Mouse (Mus musculus): Measurements from ENCODE around the gene Nrp1. TPM values are rescaled to one million over a fixed set of nuclear protein-coding genes. Genes with fewer than 3 reads are reported as not detected.

The Nrp1 gene
- polyA plus RNA-seq, 1 experiment from 2014 or later = 158 TPM

- no peaks in the 10 kb centered on the region for H3K4me1 ChIP-seq (ENCODE audit: insufficient read depth, low read depth, low read length)
- TF ChIP-seq CTCF (IDR thresholded peaks at IDR 0.05) (no peak), EP300 (IDR thresholded peaks at IDR 0.05) (no peak)
- no peak overlapping the region for H3K4me3 ChIP-seq (ENCODE audit: low read depth, low read length)
- H3K9ac ChIP-seq (replicated peaks; ENCODE audit: low read depth) = no peak overlapping the region
- DNase-seq (ENCODE audit: low spot score) = no peak
- no peaks in the 10 kb centered on the region for H3K27me3 ChIP-seq (replicated peaks; ENCODE audit: insufficient read depth, low read length)
- H3K9me3 ChIP-seq (ENCODE audit: low read length) = no peaks in the 10 kb centered on the region
- H3K36me3 ChIP-seq (ENCODE audit: insufficient read depth, low read length) = peaks cover 38% of the 10 kb centered on the region
- no peak for ATAC-seq
- H3K27ac ChIP-seq (ENCODE audit: low read length) = no peak overlapping the region
- H3K4me2 ChIP-seq (replicated peaks; ENCODE audit: low read depth, low read length) = no peak overlapping the region
These were observed 103.3 kb downstream of the Nrp1 start for GRCm38 (mm10) chr8:128461716-128462115.

GRCm38 (mm10) chr8:128463162-128463561, 104.8 kb downstream of the Nrp1 start:
- H3K27ac ChIP-seq (ENCODE audit: low read length) = no peak overlapping the region
- peaks cover 41% of the 10 kb centered on the region for H3K36me3 ChIP-seq (ENCODE audit: insufficient read depth, low read length)
- no peak for ATAC-seq
- no peak overlapping the region for H3K4me2 ChIP-seq (replicated peaks; ENCODE audit: low read depth, low read length)
- no peaks in the 10 kb centered on the region for H3K27me3 ChIP-seq (replicated peaks; ENCODE audit: insufficient read depth, low read length)
- H3K9me3 ChIP-seq (ENCODE audit: low read length) = no peaks in the 10 kb centered on the region
- H3K4me3 ChIP-seq (ENCODE audit: low read depth, low read length) = no peak overlapping the region
- TF ChIP-seq CTCF (IDR thresholded peaks at IDR 0.05) (no peak), EP300 (IDR thresholded peaks at IDR 0.05) (no peak)
- no peak overlapping the region for H3K9ac ChIP-seq (replicated peaks; ENCODE audit: low read depth)
- no peaks in the 10 kb centered on the region for H3K4me1 ChIP-seq (ENCODE audit: insufficient read depth, low read depth, low read length)
- no peak for DNase-seq (ENCODE audit: low spot score)

- no peaks in the 10 kb centered on the region for H3K4me1 ChIP-seq (ENCODE audit: insufficient read depth, low read depth, low read length)
- peaks cover 48% of the 10 kb centered on the region for H3K36me3 ChIP-seq (ENCODE audit: insufficient read depth, low read length)
- H3K27me3 ChIP-seq (replicated peaks; ENCODE audit: insufficient read depth, low read length) = no peaks in the 10 kb centered on the region
- no peaks in the 10 kb centered on the region for H3K9me3 ChIP-seq (ENCODE audit: low read length)
- no peak overlapping the region for H3K4me2 ChIP-seq (replicated peaks; ENCODE audit: low read depth, low read length)
- WGBS = 76% methylated on average over 4 of the region's 4 CpGs
- ATAC-seq (no peak), DNase-seq (ENCODE audit: low spot score) (no peak)
- no peak overlapping the region for H3K9ac ChIP-seq (replicated peaks; ENCODE audit: low read depth)
- no peak overlapping the region for H3K27ac ChIP-seq (ENCODE audit: low read length)
- H3K4me3 ChIP-seq (ENCODE audit: low read depth, low read length) = no peak overlapping the region
- TF ChIP-seq CTCF (IDR thresholded peaks at IDR 0.05) = no peak
These were observed 105.7 kb downstream of the Nrp1 start for GRCm38 (mm10) chr8:128464056-128464623.

- Histone ChIP-seq H3K27me3 (replicated peaks; ENCODE audit: insufficient read depth, low read length) (no peaks in the 10 kb centered on the region), H3K4me1 (ENCODE audit: insufficient read depth, low read depth, low read length) (no peaks in the 10 kb centered on the region), H3K27ac (ENCODE audit: low read length) (no peak overlapping the region), H3K9ac (replicated peaks; ENCODE audit: low read depth) (no peak overlapping the region), H3K9me3 (ENCODE audit: low read length) (no peaks in the 10 kb centered on the region), H3K4me3 (ENCODE audit: low read depth, low read length) (no peak overlapping the region), H3K36me3 (ENCODE audit: insufficient read depth, low read length) (peaks cover 42% of the 10 kb centered on the region), H3K4me2 (replicated peaks; ENCODE audit: low read depth, low read length) (no peak overlapping the region)
- WGBS = 61% methylated on average over 2 of the region's 2 CpGs
- TF ChIP-seq CTCF (IDR thresholded peaks at IDR 0.05) = no peak
- no peak for DNase-seq (ENCODE audit: low spot score)
- ATAC-seq = no peak
These were observed 107.1 kb downstream of the Nrp1 start for GRCm38 (mm10) chr8:128465553-128465952.

GRCm38 (mm10) chr8:128466681-128467430, 108.5 kb downstream of the Nrp1 start:
- 57% methylated on average over 4 of the region's 4 CpGs for WGBS
- no peaks in the 10 kb centered on the region for H3K4me1 ChIP-seq (ENCODE audit: insufficient read depth, low read depth, low read length)
- no peaks in the 10 kb centered on the region for H3K27me3 ChIP-seq (replicated peaks; ENCODE audit: insufficient read depth, low read length)
- no peak overlapping the region for H3K27ac ChIP-seq (ENCODE audit: low read length)
- ATAC-seq = no peak
- no peak overlapping the region for H3K4me3 ChIP-seq (ENCODE audit: low read depth, low read length)
- TF ChIP-seq EP300 (IDR thresholded peaks at IDR 0.05) = no peak
- TF ChIP-seq CTCF (IDR thresholded peaks at IDR 0.05) = no peak
- no peaks in the 10 kb centered on the region for H3K9me3 ChIP-seq (ENCODE audit: low read length)
- H3K36me3 ChIP-seq (ENCODE audit: insufficient read depth, low read length) = peaks cover 36% of the 10 kb centered on the region
- no peak overlapping the region for H3K4me2 ChIP-seq (replicated peaks; ENCODE audit: low read depth, low read length)
- no peak overlapping the region for H3K9ac ChIP-seq (replicated peaks; ENCODE audit: low read depth)
- DNase-seq (ENCODE audit: low spot score) = no peak

GRCm38 (mm10) chr8:128470097-128470496, 111.7 kb downstream of the Nrp1 start:
- no peak for TF ChIP-seq CTCF (IDR thresholded peaks at IDR 0.05)
- TF ChIP-seq EP300 (IDR thresholded peaks at IDR 0.05) = no peak
- WGBS = 22% methylated on average over 2 of the region's 2 CpGs
- Histone ChIP-seq H3K36me3 (ENCODE audit: insufficient read depth, low read length) (peaks cover 31% of the 10 kb centered on the region), H3K9ac (replicated peaks; ENCODE audit: low read depth) (no peak overlapping the region), H3K27ac (ENCODE audit: low read length) (no peak overlapping the region), H3K4me2 (replicated peaks; ENCODE audit: low read depth, low read length) (no peak overlapping the region), H3K9me3 (ENCODE audit: low read length) (no peaks in the 10 kb centered on the region), H3K27me3 (replicated peaks; ENCODE audit: insufficient read depth, low read length) (no peaks in the 10 kb centered on the region), H3K4me1 (ENCODE audit: insufficient read depth, low read depth, low read length) (0 out of 2 replicates have a peak, but pooled peaks cover 3% of the 10 kb centered on the region), H3K4me3 (ENCODE audit: low read depth, low read length) (no peak overlapping the region)
- ATAC-seq (no peak), DNase-seq (ENCODE audit: low spot score) (no peak)
